Mouse (Mus musculus) layer of hippocampus, postnatal 10 days (tissue): ENCODE data around the gene Mindy1. TPM values are rescaled to one million over a fixed set of nuclear protein-coding genes. Genes with fewer than 3 reads are reported as not detected.
"Not testable (repeated sequence)": the region's sequence is repeated elsewhere in the genome, so short reads cannot be mapped to it uniquely, and the experiment has no call there.

Experiments used
- DNase-seq, 2 experiments: peaks; one replicate each; pipeline ENCODE4 v3.0.0; 2021; ENCODE audit warnings: low spot score in 2 of 2
- total RNA-seq, 2 experiments: library from RNA; stranded (reverse); gene quantifications; 2 replicates each; pipeline ENCODE4 v1.2.3; 2021

Mindy1 gene
- total RNA-seq, 2 experiments from 2014 or later: 26.5 to 27.6 TPM

GRCm38 (mm10) chr3:95319110-95319509, 38.0 kb downstream of the Mindy1 start:
- DNase-seq: no peak

GRCm38 (mm10) chr3:95319701-95320625, 38.8 kb downstream of the Mindy1 start:
- DNase-seq: no peak

GRCm38 (mm10) chr3:95323429-95323828, 42.3 kb downstream of the Mindy1 start:
- no peak for DNase-seq

- no peak for DNase-seq
Measured at GRCm38 (mm10) chr3:95324454-95325144, 43.5 kb downstream of the Mindy1 start.

- no peak for DNase-seq
Measured at GRCm38 (mm10) chr3:95328803-95329404, 47.8 kb downstream of the Mindy1 start.

- DNase-seq: no peak
Measured at GRCm38 (mm10) chr3:95331528-95331927, 50.4 kb downstream of the Mindy1 start.

- DNase-seq: no peak
Measured at GRCm38 (mm10) chr3:95337345-95337744, 56.2 kb downstream of the Mindy1 start.

GRCm38 (mm10) chr3:95338251-95338650, 57.1 kb downstream of the Mindy1 start:
- no peak for DNase-seq

- DNase-seq: not testable (repeated sequence)
Measured at GRCm38 (mm10) chr3:95343356-95344000, 62.3 kb downstream of the Mindy1 start.

Other genes with a start within 250 kb of the Mindy1 start
- gene Psmd4, start 238.7 kb upstream of the Mindy1 start, total RNA-seq: 100 to 1,000 TPM; 160 to 174 TPM
- 10 to 100 TPM; 34.5 to 41.9 TPM for gene Pip5k1a, start 174.4 kb upstream of the Mindy1 start, total RNA-seq
- gene Vps72, start 170.3 kb upstream of the Mindy1 start, total RNA-seq: 10 to 100 TPM; 44.4 to 47.7 TPM
- under 1 TPM in 1 of 2 experiments, not detected in 1; 0.85 TPM for gene Tmod4, start 156.9 kb upstream of the Mindy1 start, total RNA-seq
- gene Scnm1, start 147.3 kb upstream of the Mindy1 start, total RNA-seq: 10 to 100 TPM; 37.5 to 41.8 TPM
- gene Lysmd1, start 147.3 kb upstream of the Mindy1 start, total RNA-seq: 10 to 100 TPM; 22.4 to 24.6 TPM
- 1 to 10 TPM; 3.0 TPM for gene Tnfaip8l2, start 139.0 kb upstream of the Mindy1 start, total RNA-seq
- gene Sema6c, start 120.9 kb upstream of the Mindy1 start, total RNA-seq: 10 to 100 TPM; 71.4 to 75.0 TPM
- gene Gabpb2, start 63.4 kb upstream of the Mindy1 start, total RNA-seq: 10 to 100 TPM; 10.1 to 10.6 TPM
- gene Cdc42se1, start 52.6 kb upstream of the Mindy1 start, total RNA-seq: 10 to 100 TPM; 79.8 to 80.1 TPM
- 100 to 1,000 TPM; 621 to 626 TPM for gene Mllt11, start 49.2 kb upstream of the Mindy1 start, total RNA-seq
- under 1 TPM; 0.16 to 0.18 TPM for gene Gm128, start 39.7 kb upstream of the Mindy1 start, total RNA-seq
- under 1 TPM in 1 of 2 experiments, not detected in 1; 0.25 TPM for gene Bnipl, start 30.2 kb upstream of the Mindy1 start, total RNA-seq
- gene Prune1, start 731 bp downstream of the Mindy1 start, total RNA-seq: 10 to 100 TPM; 34.9 to 36.3 TPM
- under 1 TPM; 0.65 to 0.75 TPM for gene Anxa9, start 25.8 kb downstream of the Mindy1 start, total RNA-seq
- 10 to 100 TPM; 45.4 to 46.6 TPM for gene Cers2, start 33.4 kb downstream of the Mindy1 start, total RNA-seq
- 10 to 100 TPM; 46.0 to 47.1 TPM for gene Setdb1, start 75.9 kb downstream of the Mindy1 start, total RNA-seq
- gene 4930558C23Rik, start 121.5 kb downstream of the Mindy1 start, total RNA-seq: not detected
- 10 to 100 TPM; 35.8 to 44.0 TPM for gene Arnt, start 153.0 kb downstream of the Mindy1 start, total RNA-seq
- 10 to 100 TPM; 10.0 to 10.3 TPM for gene Ctsk, start 217.9 kb downstream of the Mindy1 start, total RNA-seq
- gene Ctss, start 245.4 kb downstream of the Mindy1 start, total RNA-seq: 10 to 100 TPM; 19.6 to 24.0 TPM